Mouse (Mus musculus): ENCODE data around the gene Tunar. TPM values are rescaled to one million over a fixed set of nuclear protein-coding genes. Genes with fewer than 3 reads are reported as not detected.

The Tunar gene
- not detected in 2 replicates for polyA plus RNA-seq (2012; rRNA removed)

DNA sequence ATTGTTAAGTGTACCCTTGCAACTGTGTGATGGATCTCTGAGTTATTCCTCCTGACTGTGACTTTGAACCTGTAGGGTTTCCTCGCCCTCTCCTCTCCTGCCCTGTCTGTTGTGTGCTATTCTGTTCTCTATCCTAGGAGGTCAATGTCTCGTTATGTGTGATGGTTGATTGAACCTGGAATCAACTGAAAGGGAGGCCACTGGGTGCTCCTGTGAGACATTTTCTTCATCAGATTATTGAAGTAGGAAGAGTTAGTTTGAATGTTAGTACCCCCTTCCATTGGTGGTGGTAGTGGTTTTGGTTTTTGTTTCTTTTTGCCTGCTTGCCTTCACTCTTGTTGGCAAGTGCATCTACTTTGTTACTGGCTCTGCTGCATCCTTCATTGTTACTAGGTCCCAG lies at the start of gene Tunar:
Gene Tunar, plus strand, starts transcription at position 301 of the 400 bp plus-strand sequence.
- Histone ChIP-seq H3K4me3 (ENCODE audit: insufficient read depth, low read depth, low read length) (no peak within 1 kb of the TSS), H3K4me1 (ENCODE audit: control insufficient read depth, insufficient read depth, low read length) (no peaks in the 10 kb centered on the region), H3K27ac (ENCODE audit: insufficient read depth, low read depth, low read length) (no peak within 1 kb of the TSS), H3K36me3 (ENCODE audit: control insufficient read depth, insufficient read depth, low read length) (no peaks in the 10 kb centered on the region), H3K27me3 (replicated peaks; ENCODE audit: control insufficient read depth, insufficient read depth, low read length) (peaks cover 1% of the 10 kb centered on the region)
- no peak for DNase-seq
- WGBS, result 82% methylated on average over 2 of the region's 2 CpGs
- TF ChIP-seq POLR2A (IDR thresholded peaks at IDR 0.05; ENCODE audit: low read depth, low read length) (no peak), CTCF (conservative IDR thresholded peaks at IDR 0.05; ENCODE audit: insufficient read depth, insufficient read length, low read depth, low read length) (no peak)

DNA sequence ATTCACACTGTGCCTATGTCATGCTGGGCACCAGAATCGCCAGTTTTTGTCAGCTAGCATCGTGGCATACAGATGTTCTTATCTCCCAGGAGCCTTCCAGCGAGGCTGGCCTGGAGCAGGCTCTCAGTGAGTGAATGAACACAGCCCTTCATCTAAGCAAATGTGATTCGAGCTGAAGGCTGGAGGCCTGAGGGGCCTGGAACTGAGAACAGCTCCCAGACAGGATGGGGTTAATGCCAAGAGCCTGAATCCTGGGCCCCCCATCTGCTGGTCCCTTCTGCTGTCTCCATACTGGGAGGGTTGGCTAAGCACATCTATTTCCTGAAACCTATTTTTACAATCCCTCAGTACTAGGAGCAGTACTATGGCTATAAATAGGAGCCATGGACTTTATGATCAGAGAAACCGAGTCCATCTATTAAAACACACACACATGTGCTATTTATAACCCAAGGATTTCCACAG lies 21.1 kb upstream of the Tunar start:
- no peaks in the 10 kb centered on the region for H3K36me3 ChIP-seq (ENCODE audit: control insufficient read depth, insufficient read depth, low read length)
- no peak for TF ChIP-seq POLR2A (IDR thresholded peaks at IDR 0.05; ENCODE audit: low read depth, low read length)
- TF ChIP-seq CTCF (conservative IDR thresholded peaks at IDR 0.05; ENCODE audit: insufficient read depth, insufficient read length, low read depth, low read length), result no peak
- 65% methylated on average over 5 of the region's 5 CpGs for WGBS
- no peaks in the 10 kb centered on the region; the same call in 1 of the 2 replicates for H3K27me3 ChIP-seq (replicated peaks; ENCODE audit: control insufficient read depth, insufficient read depth, low read length)
- H3K4me1 ChIP-seq (ENCODE audit: control insufficient read depth, insufficient read depth, low read length), result no peaks in the 10 kb centered on the region
- no peak overlapping the region for H3K4me3 ChIP-seq (ENCODE audit: insufficient read depth, low read depth, low read length)
- DNase-seq, result no peak
- H3K27ac ChIP-seq (ENCODE audit: insufficient read depth, low read depth, low read length), result no peak overlapping the region

DNA sequence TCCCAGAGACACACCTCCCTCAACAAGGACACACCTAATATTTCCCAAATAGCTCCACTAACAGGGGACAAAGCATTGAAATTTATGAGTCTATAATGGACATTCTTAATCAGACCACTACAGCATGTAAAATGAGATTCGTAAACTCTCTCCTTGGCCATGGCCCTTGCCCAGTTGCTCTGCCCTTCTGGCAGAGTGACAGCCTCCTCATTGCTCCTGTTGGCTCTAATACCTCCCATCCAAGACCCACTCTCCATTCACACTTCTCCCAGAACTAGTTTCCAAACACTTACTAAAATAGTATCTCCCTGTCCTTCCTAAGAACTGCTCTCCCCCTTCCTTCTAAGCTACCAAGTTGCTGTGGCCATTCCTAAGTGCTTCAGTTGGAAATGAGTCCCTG lies 19.3 kb upstream of the Tunar start:
- H3K27me3 ChIP-seq (replicated peaks; ENCODE audit: control insufficient read depth, insufficient read depth, low read length), result no peaks in the 10 kb centered on the region; the same call in 1 of the 2 replicates
- H3K4me3 ChIP-seq (ENCODE audit: insufficient read depth, low read depth, low read length), result no peak overlapping the region
- no peak for TF ChIP-seq CTCF (conservative IDR thresholded peaks at IDR 0.05; ENCODE audit: insufficient read depth, insufficient read length, low read depth, low read length)
- TF ChIP-seq POLR2A (IDR thresholded peaks at IDR 0.05; ENCODE audit: low read depth, low read length), result no peak
- no peak overlapping the region for H3K27ac ChIP-seq (ENCODE audit: insufficient read depth, low read depth, low read length)
- WGBS, result 81% methylated on average over 1 of the region's 1 CpGs
- DNase-seq, result no peak
- H3K4me1 ChIP-seq (ENCODE audit: control insufficient read depth, insufficient read depth, low read length), result no peaks in the 10 kb centered on the region
- no peaks in the 10 kb centered on the region for H3K36me3 ChIP-seq (ENCODE audit: control insufficient read depth, insufficient read depth, low read length)

GRCm38 (mm10) chr12:105322160-105322559 lies 11.5 kb upstream of the Tunar start:
- H3K4me1 ChIP-seq (ENCODE audit: control insufficient read depth, insufficient read depth, low read length), result no peaks in the 10 kb centered on the region
- H3K27me3 ChIP-seq (replicated peaks; ENCODE audit: control insufficient read depth, insufficient read depth, low read length), result no peaks in the 10 kb centered on the region
- H3K36me3 ChIP-seq (ENCODE audit: control insufficient read depth, insufficient read depth, low read length), result no peaks in the 10 kb centered on the region
- H3K4me3 ChIP-seq (ENCODE audit: insufficient read depth, low read depth, low read length), result no peak overlapping the region
- DNase-seq, result peak; percentile 36
- no peak overlapping the region for H3K27ac ChIP-seq (ENCODE audit: insufficient read depth, low read depth, low read length)
- WGBS, result 22% methylated on average over 6 of the region's 6 CpGs
- no peak for TF ChIP-seq CTCF (conservative IDR thresholded peaks at IDR 0.05; ENCODE audit: insufficient read depth, insufficient read length, low read depth, low read length)
- no peak for TF ChIP-seq POLR2A (IDR thresholded peaks at IDR 0.05; ENCODE audit: low read depth, low read length)

DNA sequence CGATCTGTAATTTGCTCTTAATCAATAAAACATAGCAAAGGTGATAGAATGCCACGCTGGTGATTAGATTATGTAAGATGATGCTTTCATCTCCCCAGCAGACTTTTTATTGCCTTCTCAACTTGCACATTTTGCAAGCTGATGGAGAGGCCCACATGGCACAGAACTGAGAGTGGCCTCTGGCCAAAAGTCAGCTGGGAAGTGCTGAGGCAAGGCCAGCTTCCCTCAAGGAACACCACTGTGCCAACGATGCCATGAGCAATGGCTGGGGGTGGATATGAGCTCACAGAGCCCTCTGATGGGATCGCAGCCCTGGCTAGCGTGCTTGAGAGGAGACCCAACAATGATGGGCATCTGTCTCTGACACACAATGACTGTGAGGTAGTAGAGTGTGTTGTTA lies 6.6 kb upstream of the Tunar start:
- H3K4me1 ChIP-seq (ENCODE audit: control insufficient read depth, insufficient read depth, low read length), result no peaks in the 10 kb centered on the region
- TF ChIP-seq CTCF (conservative IDR thresholded peaks at IDR 0.05; ENCODE audit: insufficient read depth, insufficient read length, low read depth, low read length), result no peak
- TF ChIP-seq POLR2A (IDR thresholded peaks at IDR 0.05; ENCODE audit: low read depth, low read length), result no peak
- no peaks in the 10 kb centered on the region for H3K27me3 ChIP-seq (replicated peaks; ENCODE audit: control insufficient read depth, insufficient read depth, low read length)
- WGBS, result 52% methylated on average over 5 of the region's 5 CpGs
- H3K36me3 ChIP-seq (ENCODE audit: control insufficient read depth, insufficient read depth, low read length), result no peaks in the 10 kb centered on the region
- no peak overlapping the region for H3K4me3 ChIP-seq (ENCODE audit: insufficient read depth, low read depth, low read length)
- H3K27ac ChIP-seq (ENCODE audit: insufficient read depth, low read depth, low read length), result no peak overlapping the region
- DNase-seq, result no peak

DNA sequence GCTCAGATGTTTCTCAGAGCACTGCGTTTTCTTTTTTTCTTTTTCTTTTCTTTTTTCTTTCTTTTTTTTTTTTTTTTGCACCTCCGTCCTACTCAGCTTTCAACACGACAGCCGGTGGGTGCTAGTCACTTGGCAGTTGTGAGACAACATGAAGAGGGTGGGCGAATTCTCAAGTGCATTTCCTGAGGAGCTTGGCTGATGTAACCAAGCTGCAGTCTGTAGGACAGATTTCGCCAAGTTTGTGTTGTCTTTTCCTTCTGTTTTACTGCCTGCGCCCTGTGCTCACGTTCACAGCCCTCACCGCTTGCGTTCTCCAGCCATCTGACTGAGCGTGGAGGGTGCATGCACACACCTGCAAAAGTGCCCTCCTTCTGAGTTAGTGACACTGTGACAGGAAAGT lies 5.3 kb upstream of the Tunar start:
- no peak overlapping the region for H3K27ac ChIP-seq (ENCODE audit: insufficient read depth, low read depth, low read length)
- no peaks in the 10 kb centered on the region for H3K36me3 ChIP-seq (ENCODE audit: control insufficient read depth, insufficient read depth, low read length)
- H3K4me3 ChIP-seq (ENCODE audit: insufficient read depth, low read depth, low read length), result no peak overlapping the region
- no peak for TF ChIP-seq CTCF (conservative IDR thresholded peaks at IDR 0.05; ENCODE audit: insufficient read depth, insufficient read length, low read depth, low read length)
- TF ChIP-seq POLR2A (IDR thresholded peaks at IDR 0.05; ENCODE audit: low read depth, low read length), result no peak
- DNase-seq, result no peak
- no peaks in the 10 kb centered on the region for H3K4me1 ChIP-seq (ENCODE audit: control insufficient read depth, insufficient read depth, low read length)
- no peaks in the 10 kb centered on the region for H3K27me3 ChIP-seq (replicated peaks; ENCODE audit: control insufficient read depth, insufficient read depth, low read length)
- 28% methylated on average over 11 of the region's 11 CpGs for WGBS

- 36% methylated on average over 8 of the region's 8 CpGs for WGBS
- Histone ChIP-seq H3K27ac (ENCODE audit: insufficient read depth, low read depth, low read length) (no peak overlapping the region), H3K4me3 (ENCODE audit: insufficient read depth, low read depth, low read length) (no peak overlapping the region)
Measured at GRCm38 (mm10) chr12:105336094-105336420, 2.4 kb downstream of the Tunar start.

More at GRCm38 (mm10) chr12:105336094-105336420, 2.4 kb downstream of the Tunar start:
- H3K27me3 ChIP-seq (replicated peaks; ENCODE audit: control insufficient read depth, insufficient read depth, low read length), result peaks cover 1% of the 10 kb centered on the region
- peaks cover 3% of the 10 kb centered on the region; the same call in 1 of the 2 replicates for H3K4me1 ChIP-seq (ENCODE audit: control insufficient read depth, insufficient read depth, low read length)
- DNase-seq, result no peak
- TF ChIP-seq POLR2A (IDR thresholded peaks at IDR 0.05; ENCODE audit: low read depth, low read length) (no peak), CTCF (conservative IDR thresholded peaks at IDR 0.05; ENCODE audit: insufficient read depth, insufficient read length, low read depth, low read length) (no peak)
- no peaks in the 10 kb centered on the region for H3K36me3 ChIP-seq (ENCODE audit: control insufficient read depth, insufficient read depth, low read length)
